In genomic region chr16:95345882-95346281, GRCm38 (mm10) we compare ENCODE assay signal across 8 mouse cellular contexts.
DNase-seq lines count a peak whose midpoint lies in the region; ATAC-seq and TF ChIP-seq lines count a peak whose summit lies in the region.

No protein-coding gene starts in this region.

- no peaks in the 10 kb centered on the region for H3K27me3 ChIP-seq in liver, postnatal 0 days (ENCODE audit: insufficient read depth, low read length)

- peak; percentile 80 for TF ChIP-seq CTCF in liver, postnatal 0 days (IDR thresholded peaks at IDR 0.05; ENCODE audit: low read depth)

- H3K4me1 ChIP-seq in liver, postnatal 0 days (ENCODE audit: insufficient read depth): 0 out of 2 replicates have a peak, but pooled peaks cover 7% of the 10 kb centered on the region

- H3K27ac ChIP-seq in liver, postnatal 0 days (ENCODE audit: low read depth): no peak overlapping the region

- peak; percentile 68 for DNase-seq in CD4-positive helper T cell, adult 2 months (ENCODE audit: low read depth, low spot score)
- peak; percentile 70 for DNase-seq in MN1 (ENCODE audit: low spot score)
- peak; percentile 55 for DNase-seq in cerebellum, adult 9-11 months
- DNase-seq in heart, adult 11 months: peak; percentile 93
- DNase-seq in kidney, postnatal 14 days: peak; percentile 81
- peak; percentile 81 for DNase-seq in liver, postnatal 0 days
- peak; percentile 92 for DNase-seq in retina, embryonic 14.5 days (ENCODE audit: low spot score)
- DNase-seq in urinary bladder, postnatal 36 days (ENCODE audit: low spot score in 2 of 2): peak; percentile 42 to 53

- no peaks in the 10 kb centered on the region for H3K36me3 ChIP-seq in liver, postnatal 0 days (replicated peaks; ENCODE audit: insufficient read depth, low read length)

- TF ChIP-seq EP300 in liver, postnatal 0 days (IDR thresholded peaks at IDR 0.05; ENCODE audit: low read depth): no peak

- no peak overlapping the region for H3K4me3 ChIP-seq in liver, postnatal 0 days (ENCODE audit: low read depth, low read length)

- no peak for ATAC-seq in liver, postnatal 0 days

- H3K4me2 ChIP-seq in liver, postnatal 0 days (ENCODE audit: low read depth, low read length): no peak overlapping the region

- no peaks in the 10 kb centered on the region for H3K9me3 ChIP-seq in liver, postnatal 0 days (ENCODE audit: low read length)

- WGBS in liver, postnatal 0 days (ENCODE audit: insufficient replicate concordance): 3% methylated on average over 5 of the region's 7 CpGs

- no peak overlapping the region for H3K9ac ChIP-seq in liver, postnatal 0 days (replicated peaks)
